Mouse (Mus musculus): ENCODE data around the gene Snrpd3. TPM values are rescaled to one million over a fixed set of nuclear protein-coding genes. Genes with fewer than 3 reads are reported as not detected.
A peak's percentile ranks its signal among the peaks of the same experiment; 100 is the strongest.
"Not testable (repeated sequence)": the region's sequence is repeated elsewhere in the genome, so short reads cannot be mapped to it uniquely, and the experiment has no call there.

Snrpd3 gene
- total RNA-seq (2021), result 10 to 100 TPM; 81.9 to 98.1 TPM
- long read RNA-seq, experiment 1, transcript Snrpd3-201 (4 exons, 3,036 nt), result major isoform, 72 of 78 reads
- long read RNA-seq, experiment 1, partial matches to known transcripts, result 6 of 78 reads
- long read RNA-seq, experiment 1, other reads (novel, unspliced or antisense), result 0 of 78 reads
- long read RNA-seq, experiment 2, transcript Snrpd3-201 (4 exons, 3,036 nt), result major isoform, 44 of 49 reads
- long read RNA-seq, experiment 2, partial matches to known transcripts, result 4 of 49 reads
- long read RNA-seq, experiment 2, other reads (novel, unspliced or antisense), result 0 of 49 reads

DNA sequence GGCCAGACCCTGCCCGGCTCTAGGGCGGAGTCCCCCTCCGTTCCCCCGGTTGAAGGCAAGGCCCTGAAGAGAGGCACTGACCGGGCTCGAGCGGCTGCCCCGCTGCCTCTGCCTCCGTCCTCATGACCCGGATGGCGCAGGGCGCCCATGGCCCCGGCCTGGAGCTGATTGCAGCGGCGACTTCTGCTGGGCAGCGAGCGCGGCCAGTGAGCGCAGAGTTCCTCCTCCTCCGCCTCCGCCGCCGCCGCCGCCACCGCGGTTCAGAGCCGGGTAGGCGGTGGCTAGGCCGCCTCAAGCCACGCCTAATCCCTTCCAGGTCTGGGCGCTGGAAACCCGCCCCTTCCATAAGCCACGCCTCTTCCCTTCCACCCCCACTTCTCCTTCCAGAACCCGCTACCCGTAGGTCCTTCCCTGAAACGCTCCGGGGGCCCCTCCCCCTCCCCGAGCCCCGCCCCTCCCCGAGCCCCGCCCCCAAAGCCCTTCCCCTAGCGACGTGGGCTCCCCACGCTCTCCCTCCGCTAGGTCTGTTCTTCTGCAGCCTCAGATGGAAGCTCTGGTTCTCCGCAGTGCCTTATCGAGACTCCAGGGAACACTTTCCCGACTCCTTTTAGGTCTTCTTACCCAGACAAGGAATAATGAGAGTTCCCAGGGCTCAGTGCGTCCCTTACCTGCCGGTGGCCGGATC lies at the start of gene Snrpd3:
TSS of gene Snrpd3 (plus strand) at position 479 of the 685 bp plus-strand sequence.
- peak; percentile 95 to 96 for DNase-seq

DNA sequence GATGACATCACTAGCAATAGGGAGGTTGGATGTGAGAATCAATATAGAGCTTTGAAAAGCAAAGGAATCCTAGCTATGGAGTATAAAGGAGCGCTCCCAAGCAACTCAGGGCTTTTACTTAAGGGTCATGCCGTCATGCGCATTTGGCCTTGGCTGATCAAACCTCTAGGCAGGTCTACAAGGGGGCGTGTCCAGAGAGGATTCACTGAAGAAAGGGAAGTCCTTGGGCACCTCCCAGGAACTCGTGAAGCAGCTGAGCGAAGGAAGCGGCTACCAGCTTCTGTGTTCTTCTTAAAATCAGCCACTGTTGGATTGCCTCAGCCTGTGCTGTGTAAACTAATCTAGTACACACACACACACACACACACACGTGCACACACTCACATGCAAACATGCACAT lies 43.9 kb upstream of the Snrpd3 start:
- DNase-seq, result no peak

DNA sequence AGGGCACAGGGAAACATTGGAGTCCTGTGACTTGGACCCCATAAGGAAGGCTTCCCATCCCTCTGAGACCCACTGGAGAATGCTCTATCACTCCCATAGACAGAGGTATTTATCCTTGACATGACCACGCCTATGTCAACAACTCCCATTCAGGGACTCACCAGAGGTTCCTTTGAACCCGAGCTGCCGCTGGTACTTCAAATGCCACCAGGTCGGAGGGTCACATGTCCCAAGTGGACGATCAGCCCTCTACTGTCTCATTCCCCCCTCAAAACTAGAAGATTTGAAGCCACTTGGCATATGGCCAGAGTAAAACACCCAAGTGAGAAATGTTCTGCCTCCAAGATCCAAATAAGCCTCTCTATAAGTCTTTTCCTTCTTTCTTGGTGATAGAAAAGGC lies 42.8 kb upstream of the Snrpd3 start:
- DNase-seq, result no peak

DNA sequence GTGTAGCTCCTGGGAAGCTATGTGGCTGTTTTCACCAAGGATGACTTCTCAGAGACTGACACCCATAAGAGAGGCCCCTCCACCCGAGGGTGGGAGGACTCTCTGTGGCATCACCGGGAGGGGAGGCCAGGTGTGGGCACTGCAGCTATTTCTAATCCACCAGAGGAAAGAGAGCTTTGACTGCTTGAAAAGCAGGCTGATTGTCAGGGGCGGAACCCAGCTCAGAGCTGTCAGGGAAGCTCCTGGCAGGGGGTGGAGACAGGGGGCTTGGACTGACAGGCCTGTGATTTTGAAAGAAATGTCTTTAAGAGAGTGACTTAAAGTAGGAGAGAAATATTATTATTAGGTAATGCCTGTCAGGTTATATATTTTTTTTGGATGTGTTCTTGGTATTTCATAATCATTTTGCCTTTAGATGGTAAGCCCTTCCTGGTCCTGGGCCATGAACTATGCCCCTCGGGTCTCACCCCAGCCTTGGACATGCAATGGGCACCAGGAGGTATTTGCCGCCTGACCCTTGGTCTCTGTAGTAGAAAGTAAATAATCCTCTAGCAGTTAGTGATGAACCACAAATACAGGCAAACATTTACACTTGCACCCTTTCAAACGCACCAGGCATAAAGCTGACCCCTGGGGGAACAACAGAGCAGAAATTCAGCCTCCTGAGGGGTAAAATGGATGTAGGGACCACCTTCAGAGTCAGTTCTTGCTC lies 42.1 kb upstream of the Snrpd3 start:
- DNase-seq, result not testable (repeated sequence)

DNA sequence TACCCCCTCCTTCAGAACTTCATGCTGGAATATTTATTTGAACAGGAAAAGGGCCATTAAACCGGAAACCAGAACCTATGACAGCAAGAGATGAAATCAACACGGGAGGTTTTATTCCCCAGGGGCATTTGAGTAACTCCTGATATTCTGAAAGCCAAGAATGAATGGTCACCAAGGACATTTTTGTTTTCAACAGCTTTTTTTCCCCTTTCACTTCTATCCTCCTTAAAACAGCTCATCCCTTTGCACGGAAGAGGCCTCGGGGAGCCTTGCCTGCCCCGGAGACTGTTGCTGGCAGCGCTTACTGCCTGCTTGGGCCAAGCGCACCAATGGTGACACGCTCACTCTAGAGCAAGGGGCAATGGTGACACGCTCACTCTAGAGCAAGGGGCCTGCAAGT lies 40.3 kb upstream of the Snrpd3 start:
- peak; percentile 23 to 43 for DNase-seq

DNA sequence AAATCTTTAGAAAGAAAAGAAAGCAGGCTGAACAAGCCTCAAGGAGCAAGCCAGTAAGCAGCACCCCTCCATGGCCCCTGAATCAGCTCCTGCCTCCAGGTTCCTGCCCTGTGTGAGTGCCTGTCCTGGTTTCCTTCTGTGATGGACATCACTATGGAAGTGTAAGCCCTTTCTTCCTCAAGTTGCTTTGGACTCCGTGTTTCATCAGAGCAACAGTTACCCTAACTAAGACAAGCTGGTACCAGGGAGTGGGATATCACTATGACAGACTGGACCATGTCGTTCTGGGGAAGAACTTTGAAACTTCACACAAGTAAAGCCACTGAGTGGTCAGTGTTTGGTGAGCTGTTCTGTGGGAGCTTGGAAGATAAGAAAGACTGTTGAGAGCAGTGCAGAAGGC lies 37.4 kb upstream of the Snrpd3 start:
- DNase-seq, result no peak

DNA sequence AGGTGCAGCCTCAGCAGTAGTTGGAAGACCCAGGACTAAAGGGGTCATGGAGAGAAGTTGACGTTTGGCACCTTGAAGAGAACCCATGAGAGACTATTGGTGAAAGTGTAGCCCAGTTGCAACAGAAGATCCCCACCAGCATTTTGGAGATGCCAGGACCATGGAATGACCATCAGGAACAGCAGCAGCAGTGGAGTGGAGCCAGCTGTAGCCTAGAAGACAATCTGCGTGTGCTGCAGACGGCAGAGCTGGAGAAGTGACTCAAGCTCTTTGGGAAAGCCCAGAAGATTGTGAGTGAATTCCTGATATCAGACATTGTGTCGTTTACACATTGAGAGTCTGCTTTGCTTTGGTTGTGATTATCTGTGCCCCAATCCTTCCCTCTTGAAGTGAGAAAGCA lies 35.6 kb upstream of the Snrpd3 start:
- DNase-seq, result no peak

DNA sequence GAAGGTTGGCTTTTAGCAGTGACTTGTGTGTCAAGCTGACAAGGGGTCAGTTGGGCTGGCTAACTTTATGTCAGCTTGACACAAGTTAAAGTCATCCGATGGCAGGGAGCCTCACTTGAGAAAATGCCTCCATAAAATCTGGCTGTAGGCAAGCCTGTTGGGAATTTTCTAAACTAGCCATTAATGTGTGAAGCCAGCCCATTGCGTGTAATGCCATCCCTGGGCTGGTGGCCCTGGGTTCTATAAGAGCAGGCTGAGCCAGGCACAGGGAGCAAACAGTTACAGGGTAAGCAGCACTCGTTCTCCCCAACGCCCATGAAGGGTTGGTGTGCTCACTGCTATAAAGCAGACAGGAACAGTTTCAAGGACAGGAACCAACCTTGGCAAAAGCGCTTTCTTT lies 35.1 kb upstream of the Snrpd3 start:
- DNase-seq, result no peak

DNA sequence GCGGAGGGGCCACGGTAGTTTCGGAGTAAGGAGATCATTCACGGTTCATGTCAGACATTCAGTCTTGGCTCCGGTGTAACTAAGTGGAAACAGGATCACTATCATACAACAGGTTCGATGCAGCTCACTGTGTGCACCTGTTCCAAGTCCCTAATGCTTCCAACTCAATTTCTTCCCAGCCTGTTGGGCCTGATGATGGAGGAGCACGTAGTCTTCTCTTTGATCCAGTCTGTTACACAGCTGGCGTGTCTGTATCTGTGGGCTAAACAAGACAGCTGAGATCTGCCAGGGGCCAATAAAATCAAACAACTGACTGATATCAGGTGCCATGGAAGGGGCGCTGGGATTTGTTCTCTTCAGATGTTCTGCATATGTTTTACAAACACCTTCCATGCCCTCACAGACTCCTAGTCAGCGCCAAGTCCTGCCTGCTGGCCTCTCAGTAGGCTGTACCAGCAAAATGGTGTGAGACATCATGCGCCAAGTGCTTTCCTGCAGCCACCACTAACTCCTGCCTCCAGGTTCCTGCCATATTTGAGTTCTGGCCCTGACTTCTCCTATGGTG lies 34.4 kb upstream of the Snrpd3 start:
- DNase-seq, result no peak

DNA sequence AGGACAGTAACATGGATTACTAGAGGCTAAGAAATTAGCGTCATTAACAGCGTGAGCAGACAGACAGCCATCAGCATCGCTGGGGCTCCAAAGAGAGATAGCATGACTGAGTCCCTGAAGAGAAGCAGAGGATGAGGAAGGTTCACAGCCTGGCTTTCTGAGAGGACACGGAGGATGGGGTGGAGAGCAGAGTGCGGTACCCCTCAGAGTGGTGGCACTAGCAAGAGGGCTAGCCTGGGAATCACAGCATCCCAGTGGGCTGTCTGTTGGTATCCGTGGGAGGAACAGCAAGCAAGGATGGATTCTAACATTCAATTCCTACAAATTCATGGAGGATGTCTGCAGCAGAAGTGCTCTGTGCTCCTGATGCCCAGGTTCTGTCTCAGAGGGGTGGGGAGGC lies 33.3 kb upstream of the Snrpd3 start:
- no peak for DNase-seq

DNA sequence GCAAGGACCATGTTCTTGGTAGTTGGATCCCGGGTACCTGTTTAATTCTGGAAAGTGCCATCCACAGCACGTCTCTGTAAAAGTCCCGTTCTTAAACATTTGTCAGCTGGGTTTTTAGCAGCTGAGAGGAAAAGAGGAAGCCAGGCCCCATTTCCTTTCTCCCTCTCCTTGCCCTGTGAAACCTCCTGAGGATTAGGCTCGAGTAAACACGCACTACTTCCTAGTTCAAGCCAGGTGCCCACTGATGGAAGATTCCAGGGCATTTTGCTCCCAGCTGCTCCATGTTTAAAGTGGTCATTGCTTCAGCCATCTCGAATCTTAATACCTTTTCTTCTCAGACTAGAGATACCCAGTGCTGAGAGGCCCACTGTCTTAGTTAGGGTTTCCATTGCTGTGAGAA lies 32.6 kb upstream of the Snrpd3 start:
- no peak for DNase-seq

DNA sequence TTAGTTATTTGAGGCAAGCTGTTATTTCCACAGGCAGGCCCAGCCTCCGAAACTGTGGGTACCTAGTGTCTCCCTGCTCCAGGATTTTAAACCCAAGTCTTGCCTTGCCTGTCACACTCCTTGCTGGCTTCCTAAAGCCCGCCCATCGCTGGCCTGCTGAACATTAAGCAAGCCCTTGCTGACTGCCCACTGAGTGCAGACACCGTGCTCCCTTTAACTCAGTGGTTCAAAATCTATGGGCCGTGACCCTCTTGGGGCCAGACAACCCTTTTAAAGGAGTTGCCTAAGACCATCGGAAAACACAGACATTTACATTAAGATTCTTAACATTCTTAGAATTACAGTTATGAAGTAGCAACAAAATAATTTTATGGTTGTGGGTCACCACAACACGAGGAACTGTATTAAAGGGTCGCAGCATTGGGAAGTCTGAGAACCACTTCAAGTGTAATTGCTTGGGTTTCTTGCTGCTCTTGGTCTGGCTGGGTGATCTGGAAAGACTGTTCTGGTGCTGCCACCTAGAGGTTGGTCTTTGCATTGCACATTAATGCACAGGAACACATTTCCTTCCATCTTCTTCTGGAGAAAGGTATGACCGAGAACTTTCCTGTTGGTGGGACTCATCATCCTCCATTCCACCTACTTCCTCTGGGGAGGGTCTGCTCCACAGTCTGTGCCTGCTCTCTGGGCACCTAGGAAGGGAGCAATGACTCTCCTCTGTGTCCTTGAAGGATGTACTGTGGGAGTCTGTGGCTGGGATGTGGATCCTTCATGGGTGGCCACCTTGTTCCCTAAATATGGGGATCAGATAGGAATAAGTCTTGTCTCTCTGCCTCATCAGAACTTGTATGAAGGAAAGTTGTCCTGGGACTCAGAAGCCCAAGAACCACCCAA lies 31.0 kb upstream of the Snrpd3 start:
- peak; percentile 72 to 82 for DNase-seq

DNA sequence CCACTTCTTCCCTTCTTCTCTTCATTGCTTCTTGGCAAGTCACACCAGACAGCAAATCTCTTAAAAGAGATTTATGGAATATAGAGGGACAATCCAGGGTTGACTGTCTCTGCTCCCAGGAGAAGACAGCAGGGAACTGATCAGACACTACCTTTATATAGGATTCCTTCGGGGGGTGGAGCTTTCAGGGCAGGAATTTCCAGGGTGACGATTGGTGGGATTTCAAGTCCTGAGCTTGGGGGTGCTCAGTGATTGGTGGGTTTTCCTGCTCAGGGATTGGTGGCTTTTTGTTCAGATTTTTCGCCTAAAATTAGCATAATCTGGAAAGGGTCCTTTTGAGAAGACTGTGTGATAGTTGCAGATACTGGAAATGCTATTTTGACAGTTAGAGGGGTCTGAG lies 30.2 kb upstream of the Snrpd3 start:
- no peak for DNase-seq

DNA sequence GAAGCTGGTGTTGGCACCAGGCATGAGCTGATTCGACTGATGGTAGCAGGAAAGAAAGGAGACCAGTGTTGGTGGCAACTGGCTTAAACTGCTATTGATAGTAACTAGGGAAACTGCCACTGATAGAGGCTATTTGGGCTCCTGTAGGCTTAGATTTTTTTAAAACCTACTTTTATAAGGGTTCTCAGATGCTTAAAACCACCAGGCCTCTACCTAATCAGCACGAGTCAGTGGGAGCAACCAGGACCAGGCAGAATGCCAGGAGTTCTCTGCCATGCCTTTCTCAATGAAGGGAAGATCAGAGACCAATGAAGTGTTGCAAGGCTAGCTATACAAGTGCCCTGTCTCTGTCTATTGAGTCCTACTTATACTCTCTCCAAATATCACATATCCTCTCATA lies 27.8 kb upstream of the Snrpd3 start:
- no peak for DNase-seq

DNA sequence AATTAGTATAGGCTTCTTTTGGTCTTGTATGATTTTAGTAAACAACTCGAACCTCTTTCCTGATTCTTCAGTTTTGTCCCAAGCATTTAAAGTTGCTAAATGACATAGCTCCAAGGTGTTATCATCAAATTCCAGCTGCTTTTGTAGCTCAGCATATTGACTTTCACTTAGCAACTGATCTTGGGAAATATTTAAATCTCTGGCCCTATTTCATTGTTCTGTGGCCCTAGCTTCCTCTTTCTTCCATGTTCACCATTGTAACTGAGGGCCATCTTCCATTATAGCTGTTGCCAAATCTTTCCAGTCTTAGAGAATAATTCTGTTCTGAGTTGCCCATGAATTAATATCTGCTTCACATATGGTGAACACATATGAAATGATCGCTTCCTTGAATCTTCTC lies 26.6 kb upstream of the Snrpd3 start:
- DNase-seq, result no peak

DNA sequence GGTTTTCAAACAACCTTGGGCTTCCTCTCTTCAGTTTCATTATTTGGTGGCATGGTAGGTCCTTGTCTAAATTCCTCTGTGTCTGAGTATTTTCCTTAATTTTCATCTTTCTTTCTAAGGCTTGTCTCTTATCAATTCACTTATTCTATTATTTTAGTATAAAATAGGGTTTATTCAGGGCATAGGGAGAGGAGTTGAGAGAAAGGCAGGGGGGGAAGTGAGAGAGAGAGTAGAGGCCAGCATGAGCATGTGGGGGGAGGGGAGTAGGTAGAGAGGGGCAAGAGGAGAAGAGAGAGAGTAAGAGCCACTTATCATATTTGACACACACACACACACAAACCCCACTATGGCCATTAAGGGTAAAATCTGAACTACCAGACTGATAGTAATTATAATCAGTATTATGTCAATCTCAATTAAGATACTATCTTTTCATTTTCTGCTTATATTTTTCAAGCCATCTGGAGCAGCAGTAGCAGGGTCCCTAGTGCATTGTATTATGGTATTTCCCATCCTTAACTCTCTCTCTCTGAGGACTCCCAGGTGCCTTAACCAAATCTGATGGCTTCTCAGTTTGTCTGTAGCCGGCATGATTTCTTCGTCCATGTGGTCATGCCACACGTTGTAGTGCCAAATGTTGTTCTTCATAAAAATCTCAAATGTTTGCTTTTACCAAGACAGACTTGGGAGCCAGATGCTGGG lies 26.0 kb upstream of the Snrpd3 start:
- DNase-seq, result no peak

DNA sequence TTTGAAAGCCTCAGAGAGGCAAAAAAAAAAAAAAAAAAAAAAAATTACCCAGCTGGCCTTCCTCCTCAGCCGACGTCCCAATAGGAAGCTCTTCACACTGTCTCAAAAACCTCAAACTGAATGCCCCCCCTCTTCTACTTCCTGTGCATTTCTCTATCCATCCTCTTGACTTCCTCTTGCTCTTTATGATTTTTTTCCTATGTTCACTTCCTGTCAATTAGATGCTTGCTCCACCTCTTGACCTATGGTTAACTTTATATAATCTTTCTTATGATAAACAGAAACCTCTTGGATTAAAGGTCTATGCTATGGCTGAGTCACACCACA lies 25.5 kb upstream of the Snrpd3 start:
- no peak for DNase-seq

DNA sequence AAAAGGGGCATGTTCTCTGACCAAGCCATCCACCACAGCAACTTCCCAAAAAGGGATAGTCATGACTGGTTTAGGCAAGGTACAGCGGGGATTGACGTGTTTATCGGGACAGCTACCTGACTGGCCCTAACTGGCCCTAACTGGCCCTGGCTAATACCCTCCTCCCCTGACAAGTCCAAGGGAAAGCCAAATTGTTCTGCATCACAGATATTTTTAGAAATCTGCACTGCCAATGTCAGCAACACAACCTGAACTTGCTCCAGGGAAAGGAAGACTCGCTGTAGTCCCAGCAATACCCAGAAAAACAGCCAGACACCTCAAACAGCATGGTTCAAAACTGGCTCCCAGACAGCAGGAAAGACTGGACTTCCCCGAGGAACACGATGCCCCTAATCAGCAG lies 22.0 kb upstream of the Snrpd3 start:
- no peak for DNase-seq

DNA sequence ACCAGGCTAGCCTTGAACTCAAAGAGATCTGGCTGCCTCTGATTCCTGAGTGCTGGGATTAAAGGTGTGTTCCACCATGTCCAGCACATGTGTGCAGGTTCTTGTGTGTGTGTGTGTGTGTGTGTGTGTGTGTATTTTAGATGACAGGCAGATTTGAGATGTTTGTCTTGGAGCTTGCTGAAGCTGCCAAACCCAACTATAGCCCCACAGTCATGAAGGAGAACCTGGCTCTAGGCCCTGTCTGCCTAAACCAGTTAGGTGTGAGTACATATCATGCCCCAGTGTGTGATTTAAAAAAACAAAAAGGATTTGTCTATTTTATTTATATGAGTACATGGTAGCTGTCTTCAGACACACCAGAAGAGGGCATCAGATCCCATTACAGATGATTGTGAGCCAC lies 21.4 kb upstream of the Snrpd3 start:
- no peak for DNase-seq

DNA sequence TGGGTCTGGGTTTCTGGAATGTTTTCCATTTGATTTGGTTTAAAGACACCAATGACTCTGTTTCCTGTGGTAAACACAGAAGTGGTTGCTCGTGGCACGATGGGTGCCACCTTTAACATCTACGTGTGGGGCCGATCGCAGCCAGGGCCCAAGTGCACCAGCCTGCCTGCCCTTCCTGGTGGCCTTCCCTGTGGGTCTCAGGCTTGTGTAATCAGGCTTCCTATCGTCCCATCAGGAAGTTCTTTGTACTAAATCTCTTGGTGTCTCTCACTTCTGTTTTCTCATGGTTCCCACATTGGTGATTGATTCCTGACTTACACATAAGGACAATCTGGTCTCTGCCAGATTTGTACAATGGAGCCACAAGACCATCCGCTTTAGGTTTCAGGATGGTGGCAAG lies 18.1 kb upstream of the Snrpd3 start:
- DNase-seq, result not testable (repeated sequence)

DNA sequence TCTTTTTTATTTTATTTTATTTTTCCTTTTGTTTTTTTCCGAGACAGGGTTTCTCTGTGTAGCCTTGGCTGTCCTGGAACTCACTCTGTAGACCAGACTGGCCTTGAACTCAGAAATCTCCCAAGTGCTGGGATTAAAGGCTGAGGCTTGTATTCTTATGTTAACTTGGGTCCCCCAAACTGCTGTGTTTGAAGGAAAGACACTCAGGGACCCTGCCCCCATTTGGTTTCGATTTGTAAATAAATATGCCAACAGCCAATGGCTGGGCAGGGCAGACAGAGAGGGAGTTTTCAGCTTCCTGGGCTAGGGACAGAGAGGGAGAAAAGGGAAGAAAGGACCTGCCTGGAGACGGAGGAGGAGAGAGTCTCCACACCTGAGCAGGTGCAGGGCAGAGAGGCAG lies 17.6 kb upstream of the Snrpd3 start:
- no peak for DNase-seq

DNA sequence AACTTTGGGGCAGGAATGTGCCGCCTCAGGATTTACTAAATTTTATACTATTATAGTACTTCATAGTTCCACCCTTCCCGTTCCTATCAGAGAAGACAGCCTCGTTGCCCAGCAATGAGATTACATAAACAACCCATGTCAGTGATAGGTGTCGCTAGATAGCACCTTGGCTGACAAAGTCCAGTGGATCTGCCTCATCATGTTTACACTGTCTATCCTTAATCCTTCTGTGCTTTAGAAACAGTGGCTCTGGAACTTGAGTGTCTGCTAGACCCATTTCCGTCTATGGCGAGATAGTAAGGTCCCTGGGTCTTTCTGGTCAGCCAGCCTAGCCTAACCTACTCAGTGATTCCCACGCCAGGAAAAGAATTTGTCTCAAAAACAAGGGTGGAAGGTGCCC lies 17.0 kb upstream of the Snrpd3 start:
- no peak for DNase-seq
